Mouse (Mus musculus): Measurements from ENCODE around the gene Slc12a5. TPM values are rescaled to one million over a fixed set of nuclear protein-coding genes. Genes with fewer than 3 reads are reported as not detected.

The Slc12a5 gene
- polyA plus RNA-seq, 1 experiment = not detected

- Histone ChIP-seq H3K4me1 (ENCODE audit: control insufficient read depth) (no peaks in the 10 kb centered on the region), H3K4me3 (replicated peaks) (no peak overlapping the region), H3K9me3 (ENCODE audit: control insufficient read depth, low read length) (peaks cover 6% of the 10 kb centered on the region), H3K27me3 (ENCODE audit: control insufficient read depth) (peaks cover 5% of the 10 kb centered on the region; the same call in 1 of the 2 replicates), H3K36me3 (ENCODE audit: control insufficient read depth) (no peaks in the 10 kb centered on the region)
- TF ChIP-seq TAL1 (IDR thresholded peaks at IDR 0.05; ENCODE audit: low read length) (no peak), GATA1 (IDR thresholded peaks at IDR 0.05; ENCODE audit: low read length) (no peak)
Measured at GRCm38 (mm10) chr2:165049044-165049443, 88.4 kb downstream of the Slc12a5 start.

Other genes with a start within 250 kb of the Slc12a5 start
- gene Spint5, start 245.5 kb upstream of the Slc12a5 start, polyA plus RNA-seq (2012) = not detected in 2 replicates
- gene Wfdc3, start 214.9 kb upstream of the Slc12a5 start, polyA plus RNA-seq (2012) = 0.04 and 0.07 TPM in 2 replicates
- 16.3 and 17.4 TPM in 2 replicates for gene Dnttip1, start 214.8 kb upstream of the Slc12a5 start, polyA plus RNA-seq (2012)
- gene Ube2c, start 190.9 kb upstream of the Slc12a5 start, polyA plus RNA-seq (2012) = 158 and 179 TPM in 2 replicates
- not detected in 2 replicates for gene Tnnc2, start 180.8 kb upstream of the Slc12a5 start, polyA plus RNA-seq (2012)
- 1.5 and 2.4 TPM in 2 replicates for gene Snx21, start 175.0 kb upstream of the Slc12a5 start, polyA plus RNA-seq (2012)
- gene Acot8, start 155.9 kb upstream of the Slc12a5 start, polyA plus RNA-seq (2012) = 7.0 and 9.2 TPM in 2 replicates
- gene Zswim3, start 155.7 kb upstream of the Slc12a5 start, polyA plus RNA-seq (2012) = 0.08 and 0.10 TPM in 2 replicates
- gene Zswim1, start 138.1 kb upstream of the Slc12a5 start, polyA plus RNA-seq (2012) = 0.69 and 0.71 TPM in 2 replicates
- gene Spata25, start 132.3 kb upstream of the Slc12a5 start, polyA plus RNA-seq (2012) = not detected in 2 replicates
- gene Ctsa, start 127.9 kb upstream of the Slc12a5 start, polyA plus RNA-seq (2012) = 6.9 and 7.3 TPM in 2 replicates
- gene Neurl2, start 127.3 kb upstream of the Slc12a5 start, polyA plus RNA-seq (2012) = 0.10 and 0.14 TPM in 2 replicates
- gene Pltp, start 103.1 kb upstream of the Slc12a5 start, polyA plus RNA-seq (2012) = 0.32 and 0.70 TPM in 2 replicates
- gene Pcif1, start 81.5 kb upstream of the Slc12a5 start, polyA plus RNA-seq (2012) = 24.3 and 28.7 TPM in 2 replicates
- gene Zfp335, start 49.0 kb upstream of the Slc12a5 start, polyA plus RNA-seq (2012) = 5.2 and 5.8 TPM in 2 replicates
- gene Mmp9, start 20.0 kb upstream of the Slc12a5 start, polyA plus RNA-seq (2012) = 0.04 TPM in 1 of 2 replicates, not detected in the other
- gene Ncoa5, start 74.1 kb downstream of the Slc12a5 start, polyA plus RNA-seq (2012) = 1.7 and 1.8 TPM in 2 replicates
- 0.02 TPM in 1 of 2 replicates, not detected in the other for gene Cd40, start 94.8 kb downstream of the Slc12a5 start, polyA plus RNA-seq (2012)
- gene 1700025C18Rik, start 129.9 kb downstream of the Slc12a5 start, polyA plus RNA-seq (2012) = not detected in 2 replicates

Measured in erythroblast, embryonic 14.5 days (primary cell).